Mouse (Mus musculus) natural killer cell, adult 2 months (primary cell): ENCODE measurements at regions not wholly inside any gene's neighbourhood (a gene's known extent, or its start where the extent isn't known, plus 50 kb on each side); places are given as distances from the start of the nearest gene placed in this dataset.

ENCODE experiments used
- DNase-seq, 2 experiments: peaks; one replicate each; pipeline ENCODE4 v3.0.0; 2022; ENCODE audit warnings: low spot score in 2 of 2

DNA sequence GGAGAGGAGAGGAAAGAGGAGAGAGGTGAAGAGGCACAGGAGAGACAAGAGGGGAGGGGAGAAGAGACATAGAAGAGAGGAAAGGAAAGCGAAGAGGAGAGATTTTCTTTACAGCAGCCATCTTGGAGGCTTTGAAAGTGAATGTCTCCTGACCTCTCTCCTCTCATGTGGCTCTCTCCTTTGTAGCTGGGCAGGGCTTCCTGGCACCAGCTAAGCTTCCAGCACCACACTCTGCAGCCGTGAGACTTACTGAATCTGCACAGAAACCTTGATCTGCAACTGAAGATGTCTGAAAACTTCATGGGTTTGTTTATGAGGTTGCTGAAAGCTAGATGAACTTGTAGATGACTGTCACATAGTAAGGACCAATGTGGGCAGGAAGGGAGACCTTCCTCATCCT lies 471.6 kb upstream of the 3110018I06Rik start:
- no peak for DNase-seq

DNA sequence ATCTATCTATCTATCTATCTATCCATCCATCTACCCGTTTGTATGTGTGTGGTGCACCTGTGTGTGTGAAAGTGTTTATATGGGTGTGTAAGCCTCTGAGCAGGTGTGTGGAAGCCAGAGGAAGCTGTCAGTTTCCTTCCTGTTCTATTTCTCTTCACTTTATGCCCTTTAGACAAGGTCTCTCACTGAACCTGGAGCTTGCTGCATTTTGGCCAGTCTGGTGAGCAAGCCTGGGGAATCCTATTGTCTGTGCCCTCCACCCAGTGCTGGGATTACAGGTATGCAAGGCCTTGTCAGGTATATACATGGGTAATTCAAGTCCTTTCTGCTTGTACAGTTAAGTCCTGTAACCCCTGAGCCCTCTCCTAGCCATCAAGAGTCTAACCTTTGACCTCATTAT lies 466.6 kb upstream of the 3110018I06Rik start:
- no peak for DNase-seq

- DNase-seq = no peak
These were observed 461.6 kb upstream of the 3110018I06Rik start for GRCm38 (mm10) chr12:107026821-107027220.

- no peak for DNase-seq
These were observed 460.4 kb upstream of the 3110018I06Rik start for GRCm38 (mm10) chr12:107027842-107028549.

DNA sequence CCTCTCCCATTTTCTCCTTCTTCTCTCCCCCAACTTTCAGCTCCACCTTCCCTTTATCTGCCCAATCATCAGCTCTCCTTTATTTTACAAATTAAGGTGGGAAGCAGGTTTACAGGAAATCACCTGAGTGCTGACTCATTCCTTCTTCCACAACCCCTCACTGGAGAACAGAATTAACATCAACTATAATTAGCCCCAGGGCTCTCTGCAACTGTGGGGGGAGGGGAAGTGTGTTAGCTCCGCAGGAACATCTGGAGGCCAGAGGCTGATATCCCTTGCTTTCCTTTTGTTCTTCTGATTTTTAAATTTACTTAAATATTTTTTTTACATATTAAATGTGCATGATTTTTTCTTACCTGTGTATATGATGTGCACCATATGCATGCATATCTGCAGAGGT lies 459.4 kb upstream of the 3110018I06Rik start:
- DNase-seq = no peak

- no peak for DNase-seq
These were observed 452.1 kb upstream of the 3110018I06Rik start for GRCm38 (mm10) chr12:107036357-107036756.

DNA sequence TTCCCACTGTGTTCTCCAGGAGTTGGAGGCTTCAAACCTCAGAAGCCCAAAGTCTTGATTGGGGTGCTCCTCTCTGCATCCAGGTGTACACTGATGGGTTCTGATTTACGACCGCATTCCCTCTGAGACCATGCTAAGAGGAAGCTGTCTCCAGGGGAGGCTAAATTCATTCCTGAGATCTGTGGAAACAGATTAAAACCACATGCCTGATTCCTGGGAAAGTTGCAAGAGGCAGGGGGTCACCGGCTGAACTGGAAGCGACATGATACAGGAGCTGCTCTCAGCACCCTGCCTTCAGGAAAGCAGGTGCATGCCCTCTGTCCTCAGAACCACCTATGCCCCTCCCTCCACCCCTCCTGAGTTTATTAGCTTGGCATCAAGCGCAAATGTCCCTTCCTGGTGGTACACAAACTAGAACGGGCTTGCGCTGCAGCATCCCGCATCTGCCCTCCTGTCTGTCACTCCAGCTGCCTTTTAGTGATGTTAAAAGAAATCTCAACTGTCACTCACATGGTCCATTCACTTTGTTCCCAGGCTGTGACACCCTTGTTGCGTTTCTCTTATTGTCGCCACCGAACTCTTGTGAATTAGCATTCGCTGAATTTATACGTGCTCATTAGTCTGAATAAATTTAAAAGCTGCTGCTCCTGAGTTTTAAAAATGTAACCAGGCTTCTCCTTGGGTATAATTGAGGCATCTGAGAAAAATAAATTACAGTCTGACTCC lies 446.3 kb upstream of the 3110018I06Rik start:
- no peak for DNase-seq

- DNase-seq = no peak
These were observed 441.9 kb upstream of the 3110018I06Rik start for GRCm38 (mm10) chr12:107046496-107046895.

GRCm38 (mm10) chr12:107047059-107047531 lies 441.3 kb upstream of the 3110018I06Rik start:
- no peak for DNase-seq

- no peak for DNase-seq
These were observed 437.4 kb upstream of the 3110018I06Rik start for GRCm38 (mm10) chr12:107050891-107051635.

DNA sequence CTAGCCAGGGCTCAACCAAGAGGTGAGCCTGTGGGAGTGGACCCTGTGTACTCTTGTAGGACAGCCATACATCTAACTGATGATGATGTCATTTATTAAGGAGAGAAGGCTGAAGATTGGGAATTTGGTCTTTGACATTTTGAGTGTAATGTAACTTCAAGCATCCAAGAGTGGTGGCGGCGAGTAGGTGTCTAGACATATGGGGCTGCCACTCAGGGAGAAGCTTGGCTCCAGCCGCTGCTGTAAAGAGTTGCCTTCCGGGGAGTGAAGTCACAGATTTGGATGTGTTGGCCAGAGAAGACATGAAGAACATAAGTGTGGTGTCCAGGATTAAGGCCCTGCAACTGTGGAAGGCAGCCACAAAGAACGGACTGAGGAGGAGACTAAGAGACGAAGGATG lies 436.3 kb upstream of the 3110018I06Rik start:
- DNase-seq = no peak

- no peak for DNase-seq
These were observed 431.9 kb upstream of the 3110018I06Rik start for GRCm38 (mm10) chr12:107056553-107056952.

GRCm38 (mm10) chr12:107060514-107060913 lies 427.9 kb upstream of the 3110018I06Rik start:
- no peak for DNase-seq

GRCm38 (mm10) chr12:107067346-107067745 lies 421.1 kb upstream of the 3110018I06Rik start:
- no peak for DNase-seq

DNA sequence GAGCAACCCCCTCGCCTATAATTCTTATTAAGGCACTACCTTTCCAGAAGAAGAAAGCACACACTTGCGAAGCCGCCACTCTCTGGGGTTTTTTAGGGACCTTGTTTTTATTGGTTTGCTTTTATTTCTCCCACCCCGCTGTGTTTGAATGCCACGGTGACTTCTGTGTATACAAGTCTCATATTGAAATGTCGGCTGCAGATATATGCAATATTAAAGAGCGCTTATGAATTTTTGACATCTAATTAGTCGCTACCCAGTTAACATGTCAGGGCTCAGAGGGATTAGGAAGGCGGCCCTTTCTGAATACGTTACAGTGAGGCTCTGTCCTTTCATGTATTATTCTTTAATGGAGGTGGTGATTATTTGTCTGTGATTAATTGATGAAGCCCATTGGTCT lies 405.9 kb upstream of the 3110018I06Rik start:
- DNase-seq = no peak

GRCm38 (mm10) chr12:107085058-107085905 lies 403.1 kb upstream of the 3110018I06Rik start:
- no peak for DNase-seq

- peak in 1 of 2 experiments; percentile 35 for DNase-seq
These were observed 402.4 kb upstream of the 3110018I06Rik start for GRCm38 (mm10) chr12:107085906-107086655.

DNA sequence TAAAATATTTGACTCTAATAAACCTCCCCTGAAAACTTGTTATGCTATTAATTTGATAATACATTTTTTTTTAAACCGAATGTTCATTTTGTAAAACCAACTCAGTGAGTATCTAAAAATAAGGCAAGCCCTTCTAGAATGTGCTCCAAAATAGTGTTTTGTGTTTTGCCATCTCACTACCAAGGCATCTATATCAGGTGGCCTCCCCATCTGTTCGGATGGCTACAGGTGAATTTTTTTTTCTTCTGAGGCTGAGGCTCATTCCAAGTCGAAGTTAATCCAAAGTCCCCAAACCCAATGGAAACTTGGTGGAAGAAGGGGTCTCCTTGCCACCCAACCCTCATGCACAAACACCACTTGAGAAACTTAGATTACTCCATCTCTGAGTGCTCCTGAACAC lies 396.3 kb upstream of the 3110018I06Rik start:
- no peak for DNase-seq

- DNase-seq = no peak
These were observed 395.1 kb upstream of the 3110018I06Rik start for GRCm38 (mm10) chr12:107093326-107093725.

DNA sequence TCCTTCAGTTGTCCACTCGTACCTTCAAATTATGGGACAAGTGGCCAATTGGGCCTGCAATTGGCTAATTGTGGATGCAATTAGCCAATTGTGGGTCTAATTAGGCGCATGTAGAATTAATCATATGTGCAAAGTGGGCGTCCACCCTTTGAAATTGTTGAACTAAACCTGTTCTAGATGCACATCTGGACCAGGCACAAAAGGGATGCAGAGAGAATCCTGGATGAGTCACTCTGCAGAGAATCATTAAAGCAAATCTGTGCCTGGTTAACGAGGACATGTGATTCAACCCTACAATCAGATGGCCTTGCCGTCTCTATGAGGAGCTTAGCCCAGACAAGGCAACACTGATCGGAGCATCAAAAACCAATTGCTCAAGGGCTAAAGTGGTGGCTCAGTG lies 393.0 kb upstream of the 3110018I06Rik start:
- no peak for DNase-seq

GRCm38 (mm10) chr12:107104570-107104969 lies 383.9 kb upstream of the 3110018I06Rik start:
- no peak for DNase-seq
